Mouse (Mus musculus) myocyte (in vitro differentiated cells): ENCODE measurements at regions not wholly inside any gene's neighbourhood (a gene's known extent, or its start where the extent isn't known, plus 50 kb on each side); places are given as distances from the start of the nearest gene placed in this dataset.

Experiments
- MYOD1 ChIP-seq, 3 experiments: IDR thresholded peaks; one replicate each; pipeline ENCODE4 v1.6.1; 2011; ENCODE audit warnings: control low read depth in 2 of 3, low read depth in 2 of 3, mild to moderate bottlenecking in 2 of 3, moderate library complexity in 1 of 3; ENCODE audit not compliant: insufficient read length in 2 of 3, control insufficient read depth in 1 of 3
- USF1 ChIP-seq: IDR thresholded peaks from one replicate; pipeline ENCODE4 v1.6.1; 2011; ENCODE audit warnings: low read depth, mild to moderate bottlenecking, control low read depth, moderate library complexity

GRCm38 (mm10) chr16:55421569-55422342 lies 124.0 kb upstream of the Zpld1 start:
- TF ChIP-seq USF1: no peak
- TF ChIP-seq MYOD1 (IDR thresholded peaks at IDR 0.05; ENCODE audit: control insufficient read depth in 1 of 3, insufficient read length in 2 of 3, low read depth in 2 of 3): no peak
